Mouse (Mus musculus) intestine, embryonic 15.5 days (tissue): ENCODE results near the gene Tmprss7. TPM values are rescaled to one million over a fixed set of nuclear protein-coding genes. Genes with fewer than 3 reads are reported as not detected.

ENCODE experiments used
- ATAC-seq: fragments of 200-750 bp; cut with Nextera tagmentation; 2 replicates; pipeline ENCODE4 v1.8.0; 2017; ENCODE audit warnings: moderate TSS enrichment, moderate library complexity
- H3K27ac ChIP-seq: fragments of 300-500 bp; sonication (generic); 2 replicates; pipeline ENCODE4 v1.5.1; 2015; ENCODE audit warnings: mild to moderate bottlenecking, inconsistent platforms
- H3K27me3 ChIP-seq: fragments of 300-500 bp; sonication (generic); replicated peaks from 2 replicates; pipeline ENCODE4 v1.6.1; 2015; ENCODE audit warnings: inconsistent platforms
- H3K36me3 ChIP-seq: fragments of 300-500 bp; sonication (generic); 2 replicates; pipeline ENCODE4 v1.6.1; 2015; ENCODE audit warnings: inconsistent platforms
- H3K4me1 ChIP-seq: fragments of 300-500 bp; sonication (generic); replicated peaks from 2 replicates; pipeline ENCODE4 v1.6.1; 2015; ENCODE audit warnings: inconsistent platforms
- H3K4me2 ChIP-seq: fragments of 300-500 bp; sonication (generic); replicated peaks from 2 replicates; pipeline ENCODE4 v1.6.1; 2015; ENCODE audit warnings: mild to moderate bottlenecking, inconsistent platforms
- H3K4me3 ChIP-seq: fragments of 300-500 bp; sonication (generic); replicated peaks from 2 replicates; pipeline ENCODE4 v1.5.1; 2015; ENCODE audit warnings: inconsistent platforms
- H3K9ac ChIP-seq: fragments of 300-500 bp; sonication (generic); 2 replicates; pipeline ENCODE4 v1.6.1; 2015; ENCODE audit warnings: inconsistent platforms
- H3K9me3 ChIP-seq: fragments of 300-500 bp; sonication (generic); 2 replicates; pipeline ENCODE4 v1.6.1; 2016; ENCODE audit warnings: inconsistent platforms
- WGBS: fragments of 180-500 bp; shearing (Covaris S2); methylation state at CpG from one replicate; pipeline ENCODE4 v1.1.7; 2015; 5-methylcytosine and 5-hydroxymethylcytosine counted together
- polyA plus RNA-seq: library from polyadenylated mRNA; unstranded; fragments of >200 nt; fragmentation: Nextera tagmentation; extraction: Ambion mirVana; gene quantifications from 2 replicates; pipeline ENCODE4 v1.2.1, GENCODE M21; 2015

Tmprss7 gene
- polyA plus RNA-seq, 1 experiment from 2014 or later, result 0.24 TPM

DNA sequence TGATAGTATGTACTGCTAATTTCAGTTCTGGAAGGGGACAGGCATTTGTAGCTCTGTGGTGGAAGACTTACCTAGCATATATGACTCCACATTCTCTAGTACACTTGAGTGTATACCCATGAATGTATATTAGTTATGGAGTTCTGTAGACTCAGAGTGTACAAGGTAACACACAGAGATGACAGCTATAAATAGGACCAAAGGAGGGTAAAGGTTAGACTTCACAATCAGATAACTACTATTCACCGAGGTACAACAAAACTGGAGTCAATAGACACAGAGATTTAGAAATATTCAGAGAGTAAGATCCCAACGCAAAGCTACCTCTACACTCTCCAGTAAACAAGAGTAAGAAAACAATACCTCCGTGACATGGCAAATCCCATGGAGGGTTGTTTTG is 49.5 kb downstream of the Tmprss7 start:
- Histone ChIP-seq H3K4me1 (no peaks in the 10 kb centered on the region), H3K4me2 (no peak overlapping the region), H3K4me3 (no peak overlapping the region), H3K9me3 (no peaks in the 10 kb centered on the region), H3K27me3 (no peaks in the 10 kb centered on the region), H3K27ac (no peak overlapping the region), H3K36me3 (no peaks in the 10 kb centered on the region), H3K9ac (no peak overlapping the region)
- WGBS, result 79% methylated on average over 3 of the region's 3 CpGs
- ATAC-seq, result peak; percentile 28; the same call in 1 of the 2 replicates

DNA sequence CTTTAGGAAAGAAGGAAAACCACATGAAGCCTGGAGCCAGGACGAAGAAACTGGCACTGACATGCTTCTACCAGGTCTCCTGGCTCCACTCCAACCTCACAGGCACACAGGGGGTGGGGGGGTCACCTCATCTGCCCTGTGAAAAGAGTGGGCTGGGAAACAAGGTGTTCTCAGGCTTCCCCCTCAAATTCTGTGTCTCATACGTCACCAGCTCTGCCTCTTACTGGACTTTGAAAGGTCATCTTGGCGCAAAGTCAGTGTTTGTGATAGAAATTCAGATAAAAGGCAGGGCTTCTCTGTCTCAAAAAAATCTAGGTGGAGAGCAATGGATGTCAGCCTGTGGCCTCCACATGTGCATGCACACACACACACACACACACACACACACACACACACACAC is 52.2 kb downstream of the Tmprss7 start:
- Histone ChIP-seq H3K27me3 (no peaks in the 10 kb centered on the region), H3K4me1 (no peaks in the 10 kb centered on the region), H3K9ac (no peak overlapping the region), H3K27ac (no peak overlapping the region), H3K9me3 (no peaks in the 10 kb centered on the region), H3K4me2 (no peak overlapping the region), H3K36me3 (no peaks in the 10 kb centered on the region), H3K4me3 (no peak overlapping the region)
- 57% methylated on average over 3 of the region's 3 CpGs for WGBS
- ATAC-seq, result no peak

DNA sequence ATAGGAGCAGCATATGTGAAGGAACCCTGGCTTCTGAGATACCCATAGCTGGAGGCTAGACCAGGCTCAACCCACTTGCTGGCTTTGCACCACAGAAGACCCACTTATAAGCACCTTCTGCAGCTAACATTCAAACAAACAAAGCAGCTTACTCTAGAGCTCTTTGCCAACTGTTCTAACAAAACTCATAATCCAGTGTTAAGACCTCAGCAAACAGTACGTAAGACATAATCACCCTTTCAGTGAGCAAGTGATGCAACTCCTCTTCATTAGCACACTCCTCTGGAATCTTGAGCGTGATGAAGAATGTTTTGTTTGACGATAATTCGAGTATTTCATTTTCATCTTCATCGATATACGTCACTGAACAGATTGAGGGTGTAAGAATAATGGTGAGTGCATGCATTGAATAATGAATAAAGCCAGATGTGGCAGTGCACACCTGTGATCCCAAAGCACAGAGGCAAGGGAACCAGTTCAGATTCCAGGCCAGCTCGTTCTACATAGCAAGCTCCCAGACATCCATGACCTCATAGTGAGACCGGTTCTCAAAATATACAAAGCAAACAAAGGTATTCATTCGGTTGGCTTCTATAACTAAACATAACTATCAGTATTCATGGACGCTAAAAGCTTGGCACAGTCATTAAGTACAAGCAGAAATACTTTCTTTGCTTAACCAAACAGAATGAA is 53.2 kb downstream of the Tmprss7 start:
- WGBS, result 66% methylated on average over 10 of the region's 10 CpGs
- Histone ChIP-seq H3K27ac (no peak overlapping the region), H3K36me3 (no peaks in the 10 kb centered on the region), H3K4me2 (no peak overlapping the region), H3K27me3 (no peaks in the 10 kb centered on the region), H3K9me3 (no peaks in the 10 kb centered on the region), H3K9ac (no peak overlapping the region), H3K4me1 (no peaks in the 10 kb centered on the region), H3K4me3 (no peak overlapping the region)
- no peak for ATAC-seq

DNA sequence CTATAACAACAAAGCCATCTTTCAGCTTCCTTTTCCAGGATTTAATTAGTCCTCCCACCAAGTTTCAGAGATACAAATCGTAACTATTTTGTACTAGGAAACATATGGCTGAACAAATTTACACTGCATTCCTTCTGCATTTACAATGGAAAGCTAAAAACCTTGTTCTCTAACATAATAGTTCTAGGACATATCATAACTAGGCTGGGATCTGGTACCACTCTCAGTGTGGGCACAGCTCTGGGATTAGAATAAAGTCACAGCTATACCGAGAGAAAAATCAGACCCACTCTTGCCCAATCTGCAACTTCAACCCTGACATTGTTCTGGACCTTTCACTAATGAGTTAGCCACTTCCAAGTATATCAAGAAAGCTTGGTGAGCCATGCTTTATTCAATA is 57.6 kb downstream of the Tmprss7 start:
- no peak overlapping the region for H3K4me2 ChIP-seq
- H3K4me3 ChIP-seq, result no peak overlapping the region
- 82% methylated on average over 2 of the region's 2 CpGs for WGBS
- no peak overlapping the region for H3K27ac ChIP-seq
- H3K36me3 ChIP-seq, result no peaks in the 10 kb centered on the region
- no peaks in the 10 kb centered on the region for H3K9me3 ChIP-seq
- ATAC-seq, result no peak
- H3K9ac ChIP-seq, result no peak overlapping the region
- H3K27me3 ChIP-seq, result no peaks in the 10 kb centered on the region
- no peaks in the 10 kb centered on the region for H3K4me1 ChIP-seq

DNA sequence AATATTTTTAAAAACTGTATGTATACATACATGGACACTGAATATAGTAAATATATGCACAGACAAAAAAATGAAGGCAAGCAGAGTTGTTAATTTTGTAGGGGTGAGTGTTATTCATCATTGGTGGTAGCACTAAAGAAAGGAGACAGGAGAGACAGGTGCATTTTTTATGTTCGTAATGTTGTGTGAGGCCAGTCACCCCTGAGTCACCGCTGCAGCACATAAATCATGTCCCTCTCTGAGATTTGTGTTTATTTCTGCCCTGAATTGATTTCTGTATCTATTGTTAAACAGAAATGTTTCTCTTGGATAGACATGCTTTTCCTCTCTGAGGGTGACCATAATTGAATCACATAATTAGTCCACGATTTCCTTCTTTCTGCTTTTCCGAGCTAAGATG is 61.0 kb downstream of the Tmprss7 start:
- no peak for ATAC-seq
- Histone ChIP-seq H3K36me3 (no peaks in the 10 kb centered on the region), H3K9me3 (no peaks in the 10 kb centered on the region), H3K4me3 (no peak overlapping the region), H3K4me2 (no peak overlapping the region), H3K27ac (no peak overlapping the region), H3K9ac (no peak overlapping the region), H3K27me3 (no peaks in the 10 kb centered on the region), H3K4me1 (no peaks in the 10 kb centered on the region)
- WGBS, result 67% methylated on average over 4 of the region's 4 CpGs

DNA sequence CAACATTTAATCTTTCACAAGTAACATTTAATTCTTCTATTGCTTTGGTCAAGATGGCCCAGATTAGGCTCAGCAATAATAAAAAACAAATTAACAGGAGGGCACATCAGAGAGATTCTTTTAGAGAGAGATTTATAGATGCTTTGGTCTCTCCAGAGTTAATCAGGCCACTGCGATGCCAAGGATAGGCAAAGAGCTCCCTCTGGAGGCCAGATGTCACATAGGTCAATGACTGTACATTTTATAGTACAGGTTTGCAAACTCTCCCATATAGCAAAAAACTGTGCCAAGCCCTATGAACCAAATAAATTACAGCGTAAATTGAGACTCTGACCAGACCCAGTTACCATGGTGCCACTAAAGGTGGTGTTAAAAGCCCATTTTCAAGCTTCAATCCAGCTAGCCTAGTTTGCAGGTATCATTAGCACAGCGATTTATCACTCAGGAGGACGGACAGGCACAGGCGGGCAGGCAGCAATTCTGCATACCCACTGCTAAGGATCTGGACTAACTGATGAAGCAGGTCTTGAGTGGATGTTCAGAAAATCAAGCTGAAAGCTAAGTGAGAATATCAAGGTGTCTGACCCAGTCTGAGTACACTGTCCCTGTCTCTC is 63.0 kb downstream of the Tmprss7 start:
- ATAC-seq, result peak; percentile 81
- Histone ChIP-seq H3K4me2 (no peak overlapping the region), H3K36me3 (no peaks in the 10 kb centered on the region), H3K27ac (no peak overlapping the region), H3K9ac (no peak overlapping the region), H3K9me3 (no peaks in the 10 kb centered on the region), H3K27me3 (no peaks in the 10 kb centered on the region), H3K4me1 (no peaks in the 10 kb centered on the region), H3K4me3 (no peak overlapping the region)
- 57% methylated on average over 5 of the region's 5 CpGs for WGBS

DNA sequence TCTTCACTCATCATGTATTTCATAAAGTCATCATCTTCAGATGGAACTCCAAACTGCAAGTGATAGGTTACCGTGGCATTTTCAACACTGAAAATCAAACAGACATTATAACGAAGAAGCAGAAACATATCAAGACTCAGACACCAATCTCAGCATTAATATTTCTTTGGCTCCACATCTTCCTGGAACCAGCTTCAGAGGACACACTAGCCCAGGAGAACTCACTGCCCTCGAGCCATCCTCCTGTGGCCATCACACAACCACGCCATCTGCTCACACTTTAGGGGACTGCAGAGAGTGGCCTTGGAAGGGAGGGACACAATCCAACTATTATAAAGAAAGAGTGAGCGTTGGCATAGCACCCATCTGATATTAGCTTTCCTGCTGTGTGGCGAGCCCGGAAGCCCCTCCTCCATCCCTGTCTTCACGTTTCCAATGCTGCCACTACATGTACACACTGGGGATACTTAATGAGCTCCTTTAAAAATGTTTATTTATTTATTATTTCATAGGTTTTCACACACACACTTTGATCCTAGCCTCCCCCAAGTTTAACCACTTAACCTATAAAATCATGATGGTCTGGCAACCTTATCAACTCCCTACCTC is 63.9 kb downstream of the Tmprss7 start:
- no peak overlapping the region for H3K9ac ChIP-seq
- no peaks in the 10 kb centered on the region for H3K9me3 ChIP-seq
- no peaks in the 10 kb centered on the region for H3K27me3 ChIP-seq
- no peak overlapping the region for H3K4me3 ChIP-seq
- no peak overlapping the region for H3K4me2 ChIP-seq
- WGBS, result 85% methylated on average over 8 of the region's 8 CpGs
- ATAC-seq, result no peak
- H3K27ac ChIP-seq, result no peak overlapping the region
- H3K36me3 ChIP-seq, result no peaks in the 10 kb centered on the region
- no peaks in the 10 kb centered on the region; the same call in 1 of the 2 replicates for H3K4me1 ChIP-seq

DNA sequence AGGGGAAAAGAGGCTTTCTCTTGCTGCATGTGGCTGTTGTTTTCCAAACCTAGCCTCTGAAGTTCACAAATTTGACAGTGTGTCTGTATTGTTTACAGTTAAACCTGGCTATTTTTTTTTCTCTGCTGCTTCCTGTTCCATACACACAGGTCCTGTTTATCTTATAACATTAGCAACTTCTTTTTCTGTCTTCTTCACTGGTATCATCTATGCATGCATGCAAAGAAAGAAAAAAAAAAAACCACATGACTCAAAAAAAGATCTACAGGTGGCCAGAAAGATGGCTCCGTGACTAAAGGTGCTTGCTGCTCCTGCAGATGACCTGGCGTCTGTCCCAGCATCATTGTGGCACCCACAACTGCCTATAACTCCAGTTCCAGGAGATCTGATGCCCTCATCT is 68.1 kb downstream of the Tmprss7 start:
- H3K9me3 ChIP-seq, result no peaks in the 10 kb centered on the region
- no peak overlapping the region for H3K4me2 ChIP-seq
- no peak overlapping the region for H3K4me3 ChIP-seq
- H3K4me1 ChIP-seq, result no peaks in the 10 kb centered on the region; the same call in 1 of the 2 replicates
- no peak for ATAC-seq
- no peak overlapping the region for H3K9ac ChIP-seq
- H3K36me3 ChIP-seq, result no peaks in the 10 kb centered on the region
- WGBS, result 81% methylated on average over 2 of the region's 2 CpGs
- no peak overlapping the region for H3K27ac ChIP-seq
- no peaks in the 10 kb centered on the region for H3K27me3 ChIP-seq

DNA sequence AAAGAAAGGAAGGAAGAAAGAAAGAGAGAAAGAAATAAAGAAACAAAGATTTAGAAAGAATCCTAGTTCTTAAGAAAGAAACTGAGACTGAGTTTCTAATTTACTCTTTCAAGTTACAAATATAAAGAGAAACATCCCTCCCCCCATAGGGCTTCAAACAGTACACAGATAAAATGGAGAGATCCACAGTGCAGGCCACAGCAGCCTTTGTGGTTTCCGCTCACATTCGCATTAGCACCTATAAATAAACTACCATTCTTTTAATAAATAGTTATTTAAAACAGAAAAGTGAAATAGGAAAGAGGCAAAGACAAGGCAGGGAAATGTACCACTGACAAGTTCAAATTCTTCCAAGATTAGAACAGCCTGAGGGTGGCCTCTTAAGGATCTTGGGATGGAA is 68.7 kb downstream of the Tmprss7 start:
- Histone ChIP-seq H3K27me3 (no peaks in the 10 kb centered on the region), H3K36me3 (no peaks in the 10 kb centered on the region), H3K9me3 (no peaks in the 10 kb centered on the region), H3K27ac (no peak overlapping the region), H3K4me3 (no peak overlapping the region), H3K4me2 (no peak overlapping the region), H3K9ac (no peak overlapping the region), H3K4me1 (no peaks in the 10 kb centered on the region; the same call in 1 of the 2 replicates)
- no peak for ATAC-seq
- WGBS, result 71% methylated on average over 2 of the region's 2 CpGs

DNA sequence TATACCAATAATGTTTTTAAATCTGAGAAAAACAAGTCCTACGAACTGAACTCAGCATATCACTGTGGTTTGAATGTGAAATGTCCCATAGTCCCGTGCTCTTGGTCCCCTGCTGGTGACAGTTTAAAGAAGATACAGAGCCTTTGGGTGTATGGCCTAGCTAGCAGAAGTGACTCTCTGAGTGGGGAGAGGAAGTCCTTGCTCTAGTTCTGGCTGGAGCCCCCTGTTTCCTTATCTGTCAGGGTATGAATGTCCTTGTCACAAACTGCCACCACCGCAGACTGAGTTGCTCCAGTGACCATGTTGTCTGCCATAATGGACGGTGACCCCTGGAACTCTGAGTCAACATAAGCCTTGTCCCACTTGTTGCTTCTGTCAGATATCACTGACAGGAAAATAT is 70.2 kb downstream of the Tmprss7 start:
- Histone ChIP-seq H3K4me1 (no peaks in the 10 kb centered on the region; the same call in 1 of the 2 replicates), H3K36me3 (no peaks in the 10 kb centered on the region), H3K27me3 (no peaks in the 10 kb centered on the region), H3K9me3 (no peaks in the 10 kb centered on the region), H3K4me3 (no peak overlapping the region), H3K27ac (no peak overlapping the region), H3K9ac (no peak overlapping the region), H3K4me2 (no peak overlapping the region)
- WGBS, result 84% methylated on average over 4 of the region's 4 CpGs
- no peak for ATAC-seq

DNA sequence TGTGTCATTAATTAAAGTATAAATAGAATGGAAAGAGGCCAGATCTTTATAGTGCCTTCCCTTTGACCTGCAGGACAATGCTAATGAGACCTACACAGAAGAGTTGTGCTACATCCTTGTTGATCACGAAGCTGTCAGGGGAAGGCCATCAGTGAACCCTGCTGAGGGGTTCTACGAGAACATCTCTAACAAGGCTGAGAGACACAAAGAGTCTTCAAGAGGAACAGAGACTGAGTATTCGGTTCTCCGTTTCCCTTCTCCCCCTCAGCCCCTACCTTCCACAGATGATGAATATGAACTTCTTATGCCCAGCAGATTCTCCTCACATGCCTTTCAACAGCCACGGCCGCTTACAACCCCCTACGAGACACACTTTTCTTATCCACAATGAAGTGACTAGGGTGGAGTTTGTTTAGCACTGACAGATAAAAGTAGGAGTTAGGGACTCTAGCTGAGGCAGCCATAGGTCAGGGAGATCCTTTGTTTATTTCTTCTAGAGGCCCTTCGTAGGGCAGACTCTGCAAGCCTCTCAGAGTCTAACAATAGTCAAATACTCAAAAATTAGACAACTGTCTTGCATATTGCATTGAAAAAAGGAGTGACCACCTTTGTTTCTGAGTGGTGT is 73.6 kb downstream of the Tmprss7 start:
- 65% methylated on average over 8 of the region's 8 CpGs for WGBS
- no peaks in the 10 kb centered on the region for H3K9me3 ChIP-seq
- H3K4me3 ChIP-seq, result no peak overlapping the region
- no peaks in the 10 kb centered on the region for H3K27me3 ChIP-seq
- H3K9ac ChIP-seq, result no peak overlapping the region
- no peaks in the 10 kb centered on the region for H3K36me3 ChIP-seq
- H3K4me2 ChIP-seq, result no peak overlapping the region
- H3K27ac ChIP-seq, result no peak overlapping the region
- no peak for ATAC-seq
- H3K4me1 ChIP-seq, result no peaks in the 10 kb centered on the region; the same call in 1 of the 2 replicates

DNA sequence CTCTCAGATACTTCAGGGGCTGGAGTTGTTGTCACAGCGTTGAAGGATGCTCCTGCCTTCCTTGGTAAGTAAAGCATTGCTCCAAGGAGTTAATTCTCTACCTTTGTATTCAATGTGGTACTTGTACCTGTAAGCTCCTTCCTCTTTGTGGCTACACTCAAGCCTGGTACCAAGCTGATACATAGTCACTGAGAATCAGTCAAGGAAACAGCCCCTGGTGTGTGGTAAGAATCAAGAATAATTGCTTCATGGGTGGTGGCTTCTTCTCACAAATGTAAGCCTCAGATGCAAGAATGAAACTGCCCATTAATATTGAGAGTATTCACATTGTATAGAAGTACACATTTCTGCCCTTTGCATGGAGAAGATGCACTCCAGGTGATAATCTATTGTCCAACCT is 77.5 kb downstream of the Tmprss7 start:
- ATAC-seq, result no peak

More for the DNA sequence above, 77.5 kb downstream of the Tmprss7 start:
- Histone ChIP-seq H3K4me3 (no peak overlapping the region), H3K36me3 (no peaks in the 10 kb centered on the region), H3K4me1 (no peaks in the 10 kb centered on the region), H3K27me3 (no peaks in the 10 kb centered on the region), H3K9ac (no peak overlapping the region), H3K27ac (no peak overlapping the region), H3K9me3 (no peaks in the 10 kb centered on the region), H3K4me2 (no peak overlapping the region)
- 91% methylated on average over 1 of the region's 1 CpGs for WGBS
